Mouse (Mus musculus): ENCODE data around the gene Npas1.
A peak's percentile ranks its signal among the peaks of the same experiment; 100 is the strongest.

Gene Npas1

DNA sequence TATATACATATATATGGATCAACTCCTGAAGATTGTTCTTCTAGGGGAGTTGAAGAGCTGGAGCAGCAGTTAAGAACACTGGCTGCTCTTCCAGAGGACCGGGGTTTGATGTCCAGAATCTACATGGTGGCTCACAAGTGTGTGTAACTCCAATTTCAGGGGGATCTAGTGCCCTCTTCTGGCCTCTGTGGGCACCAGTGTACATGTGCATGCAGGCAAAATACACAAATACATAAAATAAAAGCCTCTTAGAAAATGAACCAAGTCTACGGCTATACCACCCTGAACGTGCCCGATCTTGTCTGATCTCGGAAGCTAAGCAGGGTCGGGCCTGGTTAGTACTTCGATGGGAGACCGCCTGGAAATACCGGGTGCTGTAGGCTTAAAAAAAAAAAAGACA, 6.0 kb downstream of the Npas1 start:
- DNase-seq (ENCODE audit: low read depth, low spot score): no peak

DNA sequence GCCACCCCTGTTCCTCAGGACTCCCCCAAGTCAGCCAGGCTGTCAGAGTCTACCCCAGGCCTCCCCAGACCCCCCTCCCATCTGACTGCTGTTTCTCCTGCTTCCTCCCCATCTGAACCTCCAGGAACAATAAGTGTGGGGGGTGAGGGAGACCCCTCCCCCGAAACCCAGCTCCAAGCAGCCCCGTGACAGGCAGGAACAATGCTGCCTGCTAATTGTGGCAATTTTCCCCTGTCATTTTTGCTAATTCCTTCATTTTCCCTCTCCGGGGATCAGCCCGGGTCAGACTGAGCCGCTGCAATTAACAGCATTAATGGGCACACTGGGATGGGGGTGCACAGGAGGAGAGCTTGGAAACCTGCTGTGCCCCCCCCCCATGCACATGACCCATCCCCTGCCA, 9.4 kb downstream of the Npas1 start:
- no peak for DNase-seq (ENCODE audit: low read depth, low spot score)

DNA sequence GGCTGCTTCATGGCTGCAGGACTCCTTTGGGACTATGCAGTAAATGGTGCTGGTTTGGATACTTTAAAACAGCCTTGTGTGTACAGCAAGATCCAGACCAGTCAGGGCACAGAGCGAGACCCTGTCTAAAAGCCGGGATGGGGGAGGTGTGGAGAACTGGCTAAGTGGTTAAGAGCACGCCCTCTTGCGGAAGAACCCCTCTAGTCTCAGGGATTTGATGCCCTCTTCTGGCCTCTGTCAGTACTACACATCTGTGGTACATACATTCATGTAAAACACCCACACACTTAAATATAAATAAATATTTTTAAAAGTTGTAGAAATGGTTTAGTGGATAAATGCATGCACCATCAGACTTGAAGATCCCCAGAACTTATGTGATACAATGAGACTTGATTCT, 11.0 kb downstream of the Npas1 start:
- no peak for DNase-seq (ENCODE audit: low read depth, low spot score)

DNA sequence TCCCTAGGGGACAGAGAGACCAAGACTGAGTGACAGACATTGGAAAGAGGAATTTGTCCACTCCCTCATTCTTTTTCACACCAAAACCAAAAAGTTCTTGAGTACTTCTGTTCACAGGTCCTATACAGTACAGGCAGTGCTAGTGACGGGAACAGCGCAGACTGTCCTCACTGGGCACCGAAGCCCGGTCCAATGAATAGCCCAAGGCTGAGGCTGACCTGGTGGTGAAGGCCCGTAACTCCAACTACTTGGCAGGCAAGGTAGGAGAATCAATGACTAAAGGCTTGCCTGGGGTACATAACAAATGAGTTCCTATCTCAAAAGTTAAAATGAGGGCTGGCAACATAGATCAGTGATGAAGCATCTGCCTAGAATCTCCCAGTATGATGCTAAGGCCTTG, 12.0 kb downstream of the Npas1 start:
- DNase-seq (ENCODE audit: low read depth, low spot score): no peak

DNA sequence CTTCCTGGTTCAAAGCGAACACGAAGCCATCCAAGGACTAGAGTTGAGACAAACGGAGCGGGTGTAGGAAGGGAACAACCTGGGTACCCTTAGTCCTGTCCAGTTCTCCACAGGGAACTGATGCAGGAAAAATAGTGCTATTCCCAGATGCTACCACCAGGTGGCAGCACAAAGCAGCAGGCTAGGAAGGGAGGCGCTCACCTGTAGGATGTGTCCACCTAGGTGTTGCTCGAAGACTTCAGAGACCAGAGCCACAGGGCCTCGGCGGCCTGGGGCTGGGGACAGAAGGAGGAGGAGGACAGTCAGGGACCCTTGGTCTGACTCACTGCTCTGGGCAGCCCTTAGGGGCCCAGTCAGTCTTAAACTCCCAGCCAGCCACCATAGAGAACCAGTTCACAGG, 12.4 kb downstream of the Npas1 start:
- no peak for DNase-seq (ENCODE audit: low read depth, low spot score)

DNA sequence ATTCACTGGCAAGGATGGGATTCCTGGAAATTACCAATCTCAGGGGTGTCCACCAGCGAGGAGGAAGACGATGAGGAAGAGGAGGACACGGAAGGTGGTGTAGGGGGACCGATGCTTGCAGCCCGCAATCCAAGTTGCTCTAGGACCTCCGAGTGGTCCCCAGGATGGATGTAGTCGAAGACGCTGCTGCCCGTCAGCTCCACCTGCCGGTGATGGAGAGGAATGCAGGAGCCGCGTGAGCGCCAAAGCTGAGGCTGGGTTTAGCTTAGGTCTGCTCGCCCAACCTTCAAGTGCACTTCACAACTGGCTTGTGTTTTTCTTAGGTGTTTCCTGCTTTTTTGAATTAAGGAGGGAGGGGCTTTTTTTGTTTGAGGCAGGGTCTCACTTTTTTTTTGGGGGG, 14.3 kb downstream of the Npas1 start:
- no peak for DNase-seq (ENCODE audit: low read depth, low spot score)

DNA sequence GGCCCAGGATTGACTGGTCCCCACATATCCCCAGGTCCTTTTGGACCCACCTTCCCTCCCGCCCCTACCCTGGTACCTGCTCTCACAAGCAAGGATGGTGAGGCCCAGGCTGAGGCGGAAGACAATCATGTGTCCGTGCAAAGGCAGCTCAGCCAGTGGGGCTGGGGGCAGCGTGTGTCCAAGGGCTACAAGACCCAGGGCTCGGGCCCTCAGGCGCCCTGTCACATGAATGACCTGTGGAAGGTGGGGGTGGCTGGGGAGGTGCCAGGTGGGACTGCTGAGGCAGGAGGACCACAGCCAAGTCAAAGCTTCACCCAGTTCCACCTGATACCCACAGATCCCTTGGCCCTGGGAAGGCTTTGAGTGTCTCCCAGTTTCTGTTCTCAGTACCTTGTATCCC, 15.8 kb downstream of the Npas1 start:
- DNase-seq (ENCODE audit: low read depth, low spot score): no peak

DNA sequence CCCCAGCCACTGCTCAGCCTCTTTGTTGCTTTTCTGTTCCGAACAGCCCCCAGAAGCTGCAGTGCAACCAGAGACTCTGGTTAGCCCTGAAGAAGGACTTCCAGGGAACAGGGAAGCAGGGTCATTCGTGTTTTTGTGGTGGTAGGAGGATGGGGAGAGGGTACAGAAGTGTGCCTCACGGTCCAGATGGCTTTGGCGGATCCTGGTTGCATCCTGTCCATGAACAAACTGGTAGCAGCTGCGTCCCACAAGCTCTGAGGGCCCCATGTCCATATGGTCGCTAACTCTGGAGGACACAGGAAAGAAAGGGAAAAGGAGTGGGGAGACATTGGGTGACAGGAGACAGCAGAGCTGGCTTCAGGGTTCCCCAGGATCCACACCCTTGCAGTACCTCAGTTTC, 16.4 kb downstream of the Npas1 start:
- DNase-seq (ENCODE audit: low read depth, low spot score): no peak

DNA sequence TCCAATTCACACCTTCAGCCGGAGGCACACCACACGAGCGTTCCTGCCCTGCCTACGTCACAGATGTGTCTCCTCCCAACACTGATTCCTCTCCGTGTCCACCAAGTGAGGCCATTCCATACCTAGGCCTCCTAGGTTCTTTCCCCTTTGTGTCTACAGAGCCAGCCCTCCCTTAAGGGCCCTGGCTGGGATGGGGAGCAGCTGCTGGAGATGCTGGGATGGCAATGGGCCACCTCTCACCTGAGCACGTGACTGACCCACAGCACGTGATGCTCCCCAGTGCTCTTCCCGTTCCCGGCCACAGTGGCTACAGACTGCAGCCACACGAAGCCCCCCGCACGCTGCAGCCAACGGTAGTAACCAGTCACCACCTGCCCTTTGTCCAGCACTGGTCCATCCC, 17.0 kb downstream of the Npas1 start:
- no peak for DNase-seq (ENCODE audit: low read depth, low spot score)

DNA sequence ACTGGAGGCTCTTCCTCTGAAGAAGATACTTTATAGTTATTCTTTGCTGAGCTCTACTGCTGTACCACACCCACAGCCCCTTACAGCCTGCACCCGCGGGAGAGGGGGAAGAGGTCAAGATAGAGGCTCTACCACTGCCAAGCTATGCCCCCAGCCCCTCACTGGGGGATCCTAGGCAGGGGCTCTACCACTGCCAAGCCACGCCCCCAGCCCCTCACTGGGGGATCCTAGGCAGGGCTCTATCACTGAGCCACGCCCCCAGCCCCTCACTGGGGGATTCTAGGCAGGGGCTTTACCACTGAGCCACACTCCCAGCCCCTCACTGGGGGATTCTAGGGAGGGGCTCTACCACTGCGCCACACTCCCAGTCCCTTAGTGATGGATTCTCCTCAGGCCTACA, 21.2 kb downstream of the Npas1 start:
- DNase-seq (ENCODE audit: low read depth, low spot score): no peak

DNA sequence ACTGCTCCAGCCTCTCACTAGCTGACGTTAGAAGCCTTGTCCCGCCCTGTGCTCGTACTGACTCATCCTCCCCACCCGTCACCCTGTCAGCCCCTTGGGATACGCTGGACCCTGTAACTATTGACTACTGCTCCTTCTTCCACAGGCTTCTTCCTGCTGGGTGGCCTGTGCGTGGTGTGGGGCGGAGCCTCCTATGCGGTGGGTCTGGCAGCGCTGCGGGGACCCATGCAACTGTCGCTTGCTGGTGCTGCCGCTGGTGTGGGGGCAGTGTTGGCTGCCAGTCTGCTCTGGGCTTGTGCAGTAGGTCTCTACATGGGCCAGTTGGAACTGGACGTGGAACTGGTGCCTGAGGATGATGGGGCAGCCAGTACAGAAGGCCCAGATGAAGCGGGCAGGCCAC, 22.5 kb downstream of the Npas1 start:
- no peak for DNase-seq (ENCODE audit: low read depth, low spot score)

DNA sequence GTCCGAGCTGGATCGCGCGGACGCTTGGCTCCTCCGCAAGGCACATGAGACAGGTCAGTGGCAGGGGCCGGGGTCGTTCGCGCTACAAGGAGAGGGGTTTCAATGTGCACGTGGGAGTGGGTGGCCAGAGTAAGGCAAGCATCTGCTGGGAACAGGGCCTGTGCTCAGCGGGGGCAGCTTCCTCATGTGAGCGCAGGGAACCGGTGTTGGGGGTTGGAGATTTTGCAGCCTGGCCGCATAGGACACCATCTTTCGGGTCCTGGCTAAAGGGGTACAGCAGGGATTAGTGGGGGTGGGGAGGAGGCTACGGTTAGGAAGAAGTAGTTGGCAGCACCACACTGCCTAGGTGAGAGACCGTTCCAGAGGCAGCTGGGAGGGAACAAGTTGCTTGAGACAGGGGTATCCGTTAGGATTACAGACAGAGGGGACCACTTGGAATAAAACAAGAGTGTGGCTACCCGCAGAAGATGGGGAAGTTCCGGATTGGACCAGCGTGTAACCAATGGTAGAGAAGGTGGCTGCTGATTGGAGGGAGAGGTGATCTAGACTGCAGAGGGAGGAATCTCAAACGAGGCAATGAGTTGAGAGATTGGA, 24.3 kb downstream of the Npas1 start:
- peak; percentile 65 for DNase-seq (ENCODE audit: low read depth, low spot score)

DNA sequence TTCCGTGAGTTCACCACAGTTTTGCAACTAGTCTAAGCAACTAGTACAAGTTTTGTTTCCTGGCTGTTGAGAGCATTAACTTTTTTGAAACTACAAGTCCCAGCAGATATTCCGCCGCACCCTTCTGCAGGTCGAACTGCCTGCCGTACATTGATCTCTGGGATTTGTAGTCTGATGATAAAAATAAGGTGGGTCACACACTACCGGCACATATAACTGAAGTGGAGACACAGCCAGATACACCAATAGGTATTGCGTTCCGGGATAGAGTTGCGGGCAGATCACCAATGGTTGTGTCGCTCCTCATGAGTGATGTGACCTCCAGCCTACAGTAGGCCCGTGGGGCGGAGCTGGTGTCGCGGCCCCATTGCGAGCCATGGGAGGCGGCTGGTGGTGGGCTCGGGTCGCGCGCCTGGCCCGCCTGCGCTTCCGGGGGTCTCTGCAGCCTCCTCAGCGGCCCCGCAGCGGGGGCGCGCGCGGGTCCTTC, 24.9 kb downstream of the Npas1 start, which contains the start of gene Tmem160:
Gene Tmem160, plus strand, starts transcription at position 193 of the 487 bp plus-strand sequence.
- DNase-seq (ENCODE audit: low read depth, low spot score): peak; percentile 95

DNA sequence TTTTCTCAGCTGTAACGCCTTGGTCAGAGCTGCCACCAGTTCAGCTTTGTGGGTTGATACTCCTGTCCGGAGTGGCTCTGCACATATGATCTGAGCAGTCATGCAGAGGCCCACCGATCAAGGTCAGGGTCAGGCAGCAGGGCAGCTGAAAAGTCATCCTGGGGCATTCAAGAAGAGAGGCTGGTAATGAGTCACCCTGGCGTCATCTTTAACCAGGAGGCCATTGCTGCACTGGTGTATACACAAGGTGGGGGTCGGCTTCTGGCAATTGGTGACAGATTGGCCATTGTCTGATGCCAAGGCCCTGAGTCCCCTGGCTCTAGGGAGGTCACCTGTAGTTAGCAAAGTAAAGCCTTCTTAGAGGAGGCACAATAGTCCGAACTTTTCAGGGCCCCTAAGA, 25.9 kb downstream of the Npas1 start:
- DNase-seq (ENCODE audit: low read depth, low spot score): no peak

DNA sequence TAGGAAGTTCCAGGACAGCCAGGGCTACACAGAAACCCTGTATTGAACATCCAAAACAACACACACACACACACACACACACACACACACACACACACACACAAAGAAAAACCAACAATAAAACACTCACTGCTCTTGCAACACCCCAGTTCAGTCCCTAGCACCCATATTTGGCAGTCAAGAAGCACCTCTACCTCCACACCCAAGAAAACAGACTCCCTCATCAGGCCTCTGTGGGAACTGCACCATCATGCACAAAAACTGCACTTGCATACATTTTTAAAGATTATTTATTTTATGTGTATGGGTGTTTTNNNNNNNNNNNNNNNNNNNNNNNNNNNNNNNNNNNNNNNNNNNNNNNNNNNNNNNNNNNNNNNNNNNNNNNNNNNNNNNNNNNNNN, 36.3 kb downstream of the Npas1 start:
- DNase-seq (ENCODE audit: low read depth, low spot score): no peak

DNA sequence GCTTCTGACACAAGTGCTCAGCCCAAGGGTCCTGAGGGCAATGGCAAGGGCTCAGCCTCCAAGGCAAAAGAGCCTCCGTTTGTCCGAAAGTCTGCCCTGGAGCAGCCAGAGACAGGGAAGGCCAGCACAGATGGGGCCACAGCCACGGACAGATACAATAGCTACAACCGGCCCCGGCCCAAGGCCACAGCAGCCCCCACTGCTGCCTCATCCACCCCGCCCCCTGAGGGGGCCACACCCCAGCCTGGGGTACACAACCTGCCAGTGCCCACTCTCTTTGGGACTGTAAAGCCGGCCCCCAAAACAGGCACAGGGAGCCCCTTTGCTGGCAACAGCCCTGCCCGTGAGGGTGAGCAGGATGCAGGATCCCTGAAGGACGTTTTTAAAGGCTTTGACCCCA, 42.4 kb downstream of the Npas1 start:
- no peak for DNase-seq (ENCODE audit: low read depth, low spot score)

DNA sequence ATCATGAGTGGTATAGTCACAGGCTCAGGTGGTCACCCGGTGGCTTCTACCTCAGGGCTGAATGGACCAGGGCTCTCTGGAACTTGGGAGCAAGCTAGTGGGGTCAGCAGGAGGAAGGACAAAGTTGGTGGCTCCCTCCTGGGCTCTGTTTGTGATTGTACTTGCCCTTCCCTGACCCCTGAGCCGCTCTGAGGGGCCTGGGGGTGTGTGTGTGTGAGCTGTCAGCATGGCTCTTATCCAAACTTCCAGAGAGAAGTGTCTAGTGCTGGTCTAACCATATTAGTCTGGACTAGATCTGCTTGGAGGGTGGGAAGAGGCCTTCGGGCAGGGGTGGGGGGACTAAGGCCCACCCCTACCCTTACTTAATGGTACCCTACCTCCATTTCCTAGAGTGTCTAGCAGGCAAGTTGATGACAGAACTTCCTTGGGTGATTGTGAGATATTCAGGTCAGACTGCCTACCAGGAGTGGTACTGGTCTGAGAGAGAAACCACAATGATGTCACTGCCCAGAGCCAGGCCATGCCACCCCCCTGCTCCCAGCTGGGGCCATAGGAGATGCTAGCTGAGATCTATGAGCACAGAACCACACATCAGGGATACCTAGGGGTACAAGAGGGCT, 44.1 kb downstream of the Npas1 start:
- DNase-seq (ENCODE audit: low read depth, low spot score): no peak

DNA sequence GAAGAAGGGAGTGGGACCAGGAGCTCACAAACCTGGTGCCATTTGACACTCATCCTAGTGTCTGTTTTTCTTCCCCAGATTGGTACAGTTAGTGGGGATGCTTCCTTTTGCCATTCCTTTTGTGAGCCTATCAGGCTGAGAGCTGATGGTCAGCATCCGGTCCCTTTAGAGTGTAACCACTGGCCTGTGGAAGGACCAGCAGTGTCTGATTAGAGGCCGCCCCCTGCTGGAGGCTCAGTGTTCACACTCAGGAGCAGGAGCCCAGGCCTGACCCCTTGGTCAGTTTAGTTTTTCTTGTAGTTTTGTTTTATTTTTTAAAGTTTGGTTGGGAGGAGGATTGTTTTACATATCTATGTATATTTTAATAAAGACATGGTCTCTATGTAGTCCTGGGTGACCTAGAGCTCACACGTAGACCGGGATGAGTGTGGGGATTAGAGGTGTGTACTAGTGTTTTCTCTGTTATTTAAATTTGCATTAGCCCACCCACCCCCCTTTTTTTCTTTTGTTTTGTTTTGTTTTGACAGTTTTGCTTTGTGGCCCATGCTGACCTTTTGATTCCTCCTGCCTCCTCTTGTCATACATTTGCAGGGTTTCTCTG, 51.3 kb downstream of the Npas1 start:
- no peak for DNase-seq (ENCODE audit: low read depth, low spot score)

DNA sequence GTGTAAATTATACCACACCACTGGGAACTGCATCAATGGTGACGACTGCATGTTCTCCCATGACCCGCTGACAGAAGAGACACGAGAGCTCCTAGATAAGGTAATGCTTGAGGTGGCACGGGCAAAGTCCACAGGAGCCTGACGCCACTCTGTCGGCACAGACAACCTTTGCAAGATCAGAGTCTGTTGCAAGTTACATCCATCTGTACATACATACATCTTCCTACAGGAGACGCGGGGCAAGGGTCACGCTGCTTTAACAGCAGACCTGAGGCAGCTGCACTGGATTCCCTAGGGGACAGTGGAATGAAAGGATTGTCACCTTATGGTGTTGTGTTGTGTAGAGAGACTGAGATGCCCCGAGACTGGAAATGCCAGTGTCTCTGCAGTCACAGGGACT, 51.8 kb downstream of the Npas1 start:
- no peak for DNase-seq (ENCODE audit: low read depth, low spot score)

DNA sequence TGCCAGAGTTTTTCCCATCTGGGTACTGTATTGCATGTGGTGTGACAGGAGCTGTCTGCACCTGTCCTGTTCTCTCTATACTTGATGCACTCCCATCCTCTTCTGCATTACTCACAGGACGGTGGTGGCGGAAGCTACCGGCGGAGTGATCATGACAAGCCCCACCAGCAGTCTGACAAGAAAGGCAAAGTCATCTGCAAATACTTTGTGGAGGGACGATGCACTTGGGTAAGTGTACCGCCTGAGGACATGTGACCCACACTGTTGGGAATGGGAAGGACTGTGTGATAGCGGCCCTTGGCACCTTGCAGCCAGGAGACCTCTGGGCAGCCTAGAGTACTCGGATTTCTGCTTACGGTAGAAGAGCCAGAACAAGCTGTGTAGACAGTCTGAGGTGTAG, 53.8 kb downstream of the Npas1 start:
- DNase-seq (ENCODE audit: low read depth, low spot score): no peak

DNA sequence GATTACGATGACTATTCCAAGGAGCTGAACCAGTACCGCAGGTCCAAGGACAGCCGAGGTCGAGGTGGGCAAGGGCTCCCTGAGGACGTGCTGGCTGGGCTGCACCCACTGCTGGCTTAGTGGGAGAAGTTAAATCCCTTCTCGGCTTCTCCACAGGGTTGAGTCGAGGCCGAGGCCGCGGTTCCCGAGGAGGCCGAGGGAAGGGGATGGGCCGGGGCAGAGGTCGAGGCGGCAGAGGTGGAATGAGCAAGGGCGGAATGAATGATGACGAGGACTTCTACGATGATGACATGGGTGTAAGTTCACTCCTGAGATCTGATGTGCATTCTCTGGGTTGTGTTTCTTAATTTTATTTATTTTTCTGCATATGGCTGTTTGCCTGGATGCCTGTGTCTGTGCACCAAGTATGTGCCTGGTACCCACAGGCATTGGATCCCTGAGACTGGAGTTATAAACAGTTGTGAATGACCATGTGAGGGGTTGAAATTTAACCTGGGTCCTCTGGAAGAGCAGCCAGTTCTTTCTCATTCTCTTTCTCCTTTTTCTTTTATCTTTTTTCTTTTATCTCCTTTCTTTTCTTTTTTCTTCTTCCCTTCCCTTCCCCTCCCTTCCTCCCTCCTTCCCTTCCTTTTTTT, 55.2 kb downstream of the Npas1 start:
- no peak for DNase-seq (ENCODE audit: low read depth, low spot score)

DNA sequence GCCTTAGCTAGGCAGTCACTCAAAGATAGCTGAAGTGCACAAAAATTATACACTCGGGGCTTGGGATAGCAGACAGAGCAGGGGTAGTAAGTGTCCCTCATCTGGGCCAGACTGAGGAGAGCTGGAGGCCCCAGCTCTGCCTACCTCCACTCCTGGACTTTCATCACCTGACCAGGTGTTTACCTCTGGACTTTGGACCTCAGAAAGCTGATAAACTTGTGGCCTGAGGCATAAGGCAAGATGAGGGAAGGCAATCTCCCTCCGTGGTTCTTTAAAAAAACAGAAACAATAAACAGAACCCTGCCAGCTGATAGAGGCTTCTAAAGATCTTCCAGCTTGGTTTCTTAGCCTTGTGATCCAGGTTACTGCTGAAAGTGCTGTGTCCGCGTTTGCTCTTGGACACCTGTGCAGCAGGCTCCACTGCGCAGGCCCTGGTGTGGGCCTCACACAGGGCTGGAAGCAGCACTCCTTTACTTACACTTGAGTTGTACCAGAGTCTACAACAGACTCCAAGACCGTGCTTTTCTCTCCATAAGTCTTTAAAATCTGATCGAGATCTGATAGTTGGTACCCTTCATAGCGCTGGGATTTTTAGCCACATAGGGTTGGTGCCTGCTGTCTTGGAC, 56.9 kb downstream of the Npas1 start:
- DNase-seq (ENCODE audit: low read depth, low spot score): no peak
